In genomic region chr7:110122565-110123422, GRCm38 (mm10) we compare ENCODE assay signal across 8 mouse cellular contexts. TPM values are rescaled to one million over a fixed set of nuclear protein-coding genes. Genes with fewer than 3 reads are reported as not detected.
DNase-seq lines count a peak whose midpoint lies in the region; ATAC-seq and TF ChIP-seq lines count a peak whose summit lies in the region.

No protein-coding gene starts in this region.

- peak; percentile 41 for DNase-seq in layer of hippocampus, adult 11-12 months (ENCODE audit: low spot score)
- DNase-seq in layer of hippocampus, adult 9-10 months (ENCODE audit: low spot score), result no peak
- DNase-seq in gastrocnemius, postnatal 10 days, result peak; percentile 70
- peak; percentile 78 for DNase-seq in induced T-regulatory cell, adult 2 months (ENCODE audit: low read depth)
- DNase-seq in left cerebral cortex, postnatal 14 days (ENCODE audit: low spot score in 2 of 2), result peak; percentile 44
- DNase-seq in spleen, adult 2 months (ENCODE audit: low read depth in 1 of 2, low spot score in 2 of 2), result peak in 1 of 2 experiments; percentile 46

- TF ChIP-seq POLR2A in cortical plate, adult 2 months (IDR thresholded peaks at IDR 0.05; ENCODE audit: extremely low read depth, insufficient read depth, low read length), result no peak
- TF ChIP-seq POLR2A in spleen, adult 2 months (IDR thresholded peaks at IDR 0.05; ENCODE audit: low read depth, low read length), result no peak

- TF ChIP-seq CTCF in cortical plate, adult 2 months (IDR thresholded peaks at IDR 0.05; ENCODE audit: extremely low read depth, insufficient read depth, low read length), result no peak
- TF ChIP-seq CTCF in spleen, adult 2 months (IDR thresholded peaks at IDR 0.05; ENCODE audit: extremely low read depth, insufficient read depth, insufficient read length, insufficient replicate concordance), result no peak

- H3K4me3 ChIP-seq in cortical plate, adult 2 months (ENCODE audit: insufficient read depth, low read length), result peak overlapping the region; percentile 49
- peak overlapping the region; percentile 99 for H3K4me3 ChIP-seq in spleen, adult 2 months (ENCODE audit: extremely low read depth, insufficient read depth, insufficient read length)

- no peaks in the 10 kb centered on the region for H3K4me1 ChIP-seq in cortical plate, adult 2 months (ENCODE audit: control insufficient read depth, insufficient read depth, low read length)
- H3K4me1 ChIP-seq in spleen, adult 2 months (ENCODE audit: control insufficient read depth, insufficient read depth, insufficient read length), result peaks cover 3% of the 10 kb centered on the region

- ATAC-seq in megakaryocyte progenitor cell, adult 5-6 weeks (replicated peaks; ENCODE audit: poor library complexity), result peak; percentile 21

- H3K27ac ChIP-seq in cortical plate, adult 2 months (ENCODE audit: insufficient read depth, low read length), result peak overlapping the region; percentile 94
- peak overlapping the region; percentile 84 for H3K27ac ChIP-seq in spleen, adult 2 months (ENCODE audit: insufficient read depth, low read length)

- no peaks in the 10 kb centered on the region for H3K36me3 ChIP-seq in spleen, adult 2 months (ENCODE audit: control insufficient read depth, insufficient read depth, low read length)

- H3K27me3 ChIP-seq in spleen, adult 2 months (ENCODE audit: control insufficient read depth, insufficient read depth, low read length), result no peaks in the 10 kb centered on the region

- 1% methylated on average over 74 of the region's 74 CpGs for WGBS in spleen, adult 2 months

- intact Hi-C loops in left cerebral cortex, postnatal 14 days (cut with DNase I), result no loop called here

RNA-seq across cellular contexts. Expression of gene Wee1, which starts 0.9 kb away (rescaled TPM):
- polyA plus RNA-seq in cortical plate, adult 2 months (2012; rRNA removed), result 15.2 and 15.4 TPM in 2 replicates
- 1 to 10 TPM; 7.7 to 8.6 TPM for total RNA-seq in gastrocnemius, postnatal 10 days (2021)
- 10 to 100 TPM; 15.8 to 19.5 TPM for total RNA-seq in left cerebral cortex, postnatal 14 days (2021)
- 74.0 and 85.9 TPM in 2 replicates for total RNA-seq in megakaryocyte progenitor cell, adult 5-6 weeks (2015)
- total RNA-seq in megakaryocyte progenitor cell, adult 5-6 weeks (2017), result 28.1 and 33.9 TPM in 2 replicates
- polyA plus RNA-seq in spleen, adult 2 months (2012; rRNA removed), result 3.9 and 5.8 TPM in 2 replicates
